Mouse (Mus musculus) testis, adult 2 months (tissue): ENCODE measurements around the gene Stambpl1.

Source experiments
- CTCF ChIP-seq: fragments of 200-500 bp; IDR thresholded peaks from 2 replicates; pipeline ENCODE4 v1.5.1; 2012; ENCODE audit warnings: low read depth, mild to moderate bottlenecking, inconsistent platforms, low read length, moderate library complexity; ENCODE audit not compliant: control insufficient read depth, insufficient read depth, insufficient replicate concordance
- POLR2A ChIP-seq: fragments of 200-500 bp; IDR thresholded peaks from 2 replicates; pipeline ENCODE4 v1.6.1; 2012; ENCODE audit warnings: low read depth, mild to moderate bottlenecking, inconsistent platforms, low read length, moderate library complexity; ENCODE audit not compliant: control insufficient read depth

DNA sequence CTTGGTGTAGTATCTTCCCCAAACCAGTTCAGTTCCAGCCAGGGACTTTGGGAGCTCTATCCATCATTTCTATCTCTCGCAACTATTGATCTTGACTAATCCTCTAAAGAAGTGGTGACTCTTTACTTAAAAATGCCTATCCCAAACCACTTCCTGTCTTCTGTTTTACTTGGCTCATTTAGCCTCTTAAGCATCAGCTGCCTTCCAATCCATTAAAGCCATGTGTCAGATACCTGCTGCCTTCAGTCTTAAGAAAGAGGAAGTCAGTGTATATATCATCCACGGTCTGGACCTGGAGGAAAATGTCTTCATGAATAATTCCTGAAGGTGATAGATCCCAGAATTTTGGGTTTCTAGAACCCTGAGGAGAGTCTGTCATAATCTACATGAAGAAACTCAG, 11.7 kb upstream of the Stambpl1 start:
- TF ChIP-seq CTCF (no peak), POLR2A (no peak)
